Mouse (Mus musculus) liver, adult 2 months (tissue): ENCODE measurements at regions not wholly inside any gene's neighbourhood (a gene's known extent, or its start where the extent isn't known, plus 50 kb on each side); places are given as distances from the start of the nearest gene placed in this dataset.

Source experiments
- CTCF ChIP-seq: fragments of 200-500 bp; IDR thresholded peaks from 2 replicates; pipeline ENCODE4 v1.5.1; 2011; ENCODE audit warnings: low read depth, low read length, control low read depth
- POLR2A ChIP-seq: fragments of 200-500 bp; IDR thresholded peaks from 2 replicates; pipeline ENCODE4 v1.6.1; 2011; ENCODE audit warnings: low read length, control low read depth; ENCODE audit not compliant: insufficient read depth; ENCODE audit errors: extremely low read depth

- TF ChIP-seq CTCF: no peak
- TF ChIP-seq POLR2A: no peak
Observed at GRCm38 (mm10) chr4:47697071-47697470, 222.6 kb downstream of the Sec61b start.
